Mouse (Mus musculus) heart, postnatal 14 days (tissue): ENCODE data around the gene Tiam1. TPM values are rescaled to one million over a fixed set of nuclear protein-coding genes. Genes with fewer than 3 reads are reported as not detected.
A peak's percentile ranks its signal among the peaks of the same experiment; 100 is the strongest.

Experiments used
- DNase-seq, 2 experiments: peaks; one replicate each; pipeline ENCODE4 v3.0.0; 2021 to 2022
- intact Hi-C: fragments of 180-260 bp; cut with DNase I; formaldehyde crosslinking; loops from one replicate; pipeline ENCODE4 v1.15.1; 2025
- long read RNA-seq, 2 experiments: library from polyadenylated mRNA; stranded (forward); transcript quantifications; one replicate each; pipeline ENCODE4 v2.0.0; 2021
- total RNA-seq, 2 experiments: library from RNA; stranded (reverse); gene quantifications; 2 replicates each; pipeline ENCODE4 v1.2.3; 2021

Tiam1 gene
- total RNA-seq: 1 to 10 TPM; 6.1 to 7.6 TPM
- long read RNA-seq, experiment 1, partial matches to known transcripts: 0 of 1 reads
- long read RNA-seq, experiment 1, other reads (novel, unspliced or antisense): 1 of 1 reads
- long read RNA-seq, experiment 2: 0 reads

- intact Hi-C loops: loop anchor here (5.0 kb wide), 1 partner anchor 72 kb away; no protein-coding TSS in a partner anchor
- peak; percentile 95 to 97 for DNase-seq
Observed at GRCm38 (mm10) chr16:90143760-90144516, at the start of gene Tiam1. Tiam1 (minus strand) TSS chr16:90143769.

DNA sequence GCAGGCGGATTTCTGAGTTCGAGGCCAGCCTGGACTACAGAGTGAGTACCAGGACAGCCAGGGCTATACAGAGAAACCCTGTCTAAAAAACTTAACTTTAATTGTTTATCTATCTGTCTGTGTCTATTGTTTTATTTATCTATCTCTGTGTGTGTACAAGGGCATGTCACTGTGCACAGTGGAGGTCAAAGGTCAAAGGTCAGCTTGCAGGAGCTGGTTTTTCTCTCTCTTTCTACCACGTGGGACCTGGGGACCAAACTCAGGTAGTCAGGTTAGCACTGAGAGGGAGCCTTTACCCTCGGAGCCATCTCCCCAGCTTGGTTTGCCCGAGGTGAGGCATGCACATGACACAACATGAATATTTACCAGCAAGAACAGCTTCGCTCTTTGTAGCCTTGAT is 47.7 kb upstream of the Tiam1 start:
- intact Hi-C loops: loop anchor here (10.0 kb wide), 1 partner anchor 524 kb away; no protein-coding TSS in a partner anchor
- DNase-seq: no peak

GRCm38 (mm10) chr16:90187453-90187852 is 43.9 kb upstream of the Tiam1 start:
- DNase-seq: peak; percentile 30 to 48
- intact Hi-C loops: loop anchor here (2.0 kb wide), 1 partner anchor 413 kb away; no protein-coding TSS in a partner anchor

GRCm38 (mm10) chr16:90185928-90186588 is 42.5 kb upstream of the Tiam1 start:
- peak; percentile 79 to 87 for DNase-seq
- intact Hi-C loops: loop anchor here (1.0 to 2.0 kb wide), 2 partner anchors 342 to 411 kb away; no protein-coding TSS in a partner anchor

GRCm38 (mm10) chr16:90184135-90184534 is 40.6 kb upstream of the Tiam1 start:
- intact Hi-C loops: no loop called here
- DNase-seq: no peak

- DNase-seq: peak in 1 of 2 experiments; percentile 21
- intact Hi-C loops: no loop called here
Observed at GRCm38 (mm10) chr16:90181673-90182072, 38.1 kb upstream of the Tiam1 start.

- intact Hi-C loops: no loop called here
Observed at GRCm38 (mm10) chr16:90180975-90181374, 37.4 kb upstream of the Tiam1 start.

GRCm38 (mm10) chr16:90179892-90180291 is 36.3 kb upstream of the Tiam1 start:
- intact Hi-C loops: no loop called here
- no peak for DNase-seq

More at GRCm38 (mm10) chr16:90180975-90181374, 37.4 kb upstream of the Tiam1 start:
- DNase-seq: no peak

- intact Hi-C loops: no loop called here
- DNase-seq: no peak
Observed at GRCm38 (mm10) chr16:90178404-90178803, 34.8 kb upstream of the Tiam1 start.

- no peak for DNase-seq
- intact Hi-C loops: no loop called here
Observed at GRCm38 (mm10) chr16:90177425-90177824, 33.9 kb upstream of the Tiam1 start.

GRCm38 (mm10) chr16:90176472-90176871 is 32.9 kb upstream of the Tiam1 start:
- DNase-seq: no peak

DNA sequence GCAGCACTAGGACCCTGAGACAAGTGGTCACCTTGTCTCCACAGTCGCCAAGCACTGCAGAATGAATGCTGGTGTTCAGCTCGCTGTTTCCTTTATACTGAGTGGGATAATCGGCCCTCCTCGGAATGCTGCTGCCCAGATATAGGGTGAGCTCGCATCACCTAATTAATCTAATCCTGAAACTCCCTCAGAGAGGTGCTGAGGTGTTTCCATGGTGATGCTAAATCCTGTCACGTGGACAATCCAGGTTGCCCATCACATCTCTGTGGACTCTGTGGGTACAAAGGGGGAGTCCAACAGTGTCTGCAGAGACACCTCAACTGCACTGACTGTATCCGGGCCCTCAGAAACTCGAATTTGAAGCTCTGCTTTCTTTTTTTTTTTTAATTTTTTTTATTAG is 27.8 kb upstream of the Tiam1 start:
- intact Hi-C loops: no loop called here
- no peak for DNase-seq

More at GRCm38 (mm10) chr16:90176472-90176871, 32.9 kb upstream of the Tiam1 start:
- intact Hi-C loops: no loop called here

DNA sequence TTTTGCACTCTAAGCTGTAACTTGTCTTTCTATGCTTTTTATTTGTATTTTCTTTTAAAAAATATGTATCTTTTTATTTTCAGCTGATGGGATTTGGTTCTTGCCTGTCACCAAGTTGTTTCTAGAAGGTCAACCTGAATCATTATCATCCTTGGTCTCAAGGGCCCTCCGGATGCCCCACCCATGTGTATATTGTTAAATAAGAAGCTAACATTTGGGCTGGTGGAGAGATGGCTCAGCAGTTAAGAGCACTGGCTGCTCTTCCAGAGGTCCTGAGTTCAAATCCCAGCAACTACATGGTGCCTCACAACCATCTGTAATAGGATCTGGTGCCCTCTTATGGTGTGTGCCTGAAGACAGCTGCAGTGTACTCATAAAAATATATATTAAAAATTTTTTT is 27.1 kb upstream of the Tiam1 start:
- no peak for DNase-seq
- intact Hi-C loops: no loop called here

DNA sequence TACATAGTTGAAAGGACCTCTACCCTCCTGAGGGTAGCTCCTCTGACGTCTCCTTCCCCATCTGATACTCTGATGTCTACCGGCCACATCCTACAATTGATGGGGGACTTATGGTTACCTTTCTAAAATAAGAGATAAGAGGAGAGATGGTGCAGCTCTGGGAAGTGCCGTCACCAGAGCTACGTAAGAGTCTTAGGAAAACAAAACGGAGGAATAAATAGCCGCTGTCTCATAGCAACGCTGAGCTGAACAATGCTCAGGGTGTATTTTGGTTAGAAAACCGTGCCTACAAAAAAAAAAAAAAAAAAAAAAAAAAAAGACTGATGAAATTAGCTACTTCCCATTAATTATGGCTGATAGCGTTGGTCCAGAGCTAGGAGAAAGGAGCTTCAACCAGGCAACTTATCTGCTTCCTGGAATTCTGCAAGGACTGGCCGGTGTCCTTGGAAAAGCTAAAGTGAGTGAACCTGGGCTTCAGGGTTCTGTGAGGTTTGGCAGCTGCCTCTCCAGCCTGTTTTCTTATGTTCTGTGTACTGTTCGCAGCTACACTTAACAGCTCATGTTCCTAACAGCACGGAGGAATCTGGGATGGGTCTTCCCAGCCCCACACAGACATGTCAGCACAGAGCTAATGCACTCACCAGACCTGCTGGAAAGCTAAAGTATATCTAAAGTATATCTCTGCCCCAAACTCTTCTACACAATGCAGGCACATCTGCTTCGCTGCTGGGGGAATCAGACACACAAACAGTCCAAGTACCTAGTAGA is 26.5 kb upstream of the Tiam1 start:
- DNase-seq: no peak
- intact Hi-C loops: loop anchor here (5.0 kb wide), 1 partner anchor 398 kb away; no protein-coding TSS in a partner anchor

GRCm38 (mm10) chr16:90167646-90168045 is 24.1 kb upstream of the Tiam1 start:
- peak; percentile 80 to 91 for DNase-seq
- intact Hi-C loops: loop anchor here (1.0 to 5.0 kb wide), 3 partner anchors 224 to 395 kb away; no protein-coding TSS in a partner anchor

- intact Hi-C loops: loop anchor here (5.0 kb wide), 1 partner anchor 393 kb away; no protein-coding TSS in a partner anchor
- no peak for DNase-seq
Observed at GRCm38 (mm10) chr16:90165435-90165834, 21.9 kb upstream of the Tiam1 start.

DNA sequence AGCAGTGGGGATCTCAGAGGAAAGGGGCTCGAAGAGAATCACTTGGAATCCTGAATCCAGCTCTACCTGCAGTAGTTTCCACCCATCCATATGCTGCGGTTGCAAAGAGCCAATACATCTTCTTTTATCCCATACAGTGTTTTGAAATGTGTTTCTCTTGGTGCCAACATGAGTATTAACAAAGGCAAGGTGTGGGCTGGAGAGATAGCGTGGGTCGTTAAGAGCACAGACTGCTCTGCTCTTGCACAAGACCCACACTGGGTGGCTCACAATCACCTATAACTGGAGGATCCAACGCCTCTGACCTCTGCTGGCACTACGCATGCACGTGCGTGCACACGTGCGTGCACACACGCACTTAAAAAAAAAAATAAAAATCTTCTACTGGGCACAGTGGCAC is 21.4 kb upstream of the Tiam1 start:
- no peak for DNase-seq
- intact Hi-C loops: loop anchor here (5.0 kb wide), 1 partner anchor 393 kb away; no protein-coding TSS in a partner anchor

- intact Hi-C loops: no loop called here
- no peak for DNase-seq
Observed at GRCm38 (mm10) chr16:90155080-90155479, 11.5 kb upstream of the Tiam1 start.

GRCm38 (mm10) chr16:90150820-90151219 is 7.3 kb upstream of the Tiam1 start:
- DNase-seq: no peak
- intact Hi-C loops: no loop called here

- no peak for DNase-seq
- intact Hi-C loops: no loop called here
Observed at GRCm38 (mm10) chr16:90150126-90150525, 6.6 kb upstream of the Tiam1 start.
